Mouse (Mus musculus) adrenal gland, postnatal 4 days (tissue): ENCODE measurements around the gene Slc39a7. TPM values are rescaled to one million over a fixed set of nuclear protein-coding genes. Genes with fewer than 3 reads are reported as not detected.

ENCODE experiments used
- DNase-seq, 2 experiments: peaks; one replicate each; pipeline ENCODE4 v3.0.0; 2021 to 2022; ENCODE audit warnings: low spot score in 2 of 2, mixed read lengths in 2 of 2
- total RNA-seq, 2 experiments: library from RNA; stranded (reverse); gene quantifications; 2 replicates each; pipeline ENCODE4 v1.2.3; 2021

Slc39a7 gene
- total RNA-seq, 2 experiments from 2014 or later: 145 to 156 TPM

DNA sequence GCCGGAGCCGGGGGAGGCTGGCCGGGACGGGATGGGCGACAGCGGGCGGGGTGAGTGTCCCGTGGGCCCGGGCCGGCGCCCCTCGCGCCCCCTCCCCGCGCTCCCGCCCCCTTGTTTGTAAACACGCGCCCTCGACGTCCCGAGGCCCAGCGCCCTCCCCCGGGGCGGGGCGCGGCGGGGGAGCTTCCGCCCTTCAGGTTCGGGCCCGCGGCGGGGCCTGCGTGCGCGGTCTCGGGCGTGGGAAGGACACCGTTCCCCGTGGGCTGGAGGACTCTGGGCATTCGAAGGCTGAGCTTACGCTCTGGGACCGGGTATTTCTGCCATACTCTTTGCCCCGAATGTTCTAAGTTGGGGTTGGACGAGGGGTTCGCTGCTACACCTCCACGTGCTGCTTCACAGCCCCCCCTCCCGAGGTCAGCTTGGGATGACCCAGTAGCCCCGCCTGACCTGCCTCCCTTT is 721 bp upstream of the Slc39a7 start:
- DNase-seq: no peak

DNA sequence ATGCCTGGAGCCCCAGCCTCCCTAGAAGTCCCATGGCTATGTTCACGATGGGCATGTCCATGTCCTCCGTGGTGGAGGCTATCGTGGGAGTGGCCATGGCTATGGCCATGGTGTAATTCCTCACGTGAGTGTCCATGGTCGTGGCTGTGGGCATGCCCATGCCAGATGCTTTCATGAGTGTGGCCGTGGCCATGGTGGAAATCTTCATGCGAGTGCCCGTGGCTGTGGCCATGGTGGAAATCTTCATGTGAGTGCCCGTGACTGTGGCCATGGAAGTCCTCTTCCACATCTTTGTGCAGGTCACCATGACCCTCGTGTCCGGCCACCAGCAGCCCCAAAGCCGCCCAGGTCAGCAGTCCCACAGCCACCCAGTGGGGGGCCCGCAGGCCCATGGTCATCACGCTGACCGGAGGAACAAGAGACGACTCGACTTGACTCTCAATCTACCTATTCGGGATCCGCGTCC is 588 bp downstream of the Slc39a7 start:
- no peak for DNase-seq

DNA sequence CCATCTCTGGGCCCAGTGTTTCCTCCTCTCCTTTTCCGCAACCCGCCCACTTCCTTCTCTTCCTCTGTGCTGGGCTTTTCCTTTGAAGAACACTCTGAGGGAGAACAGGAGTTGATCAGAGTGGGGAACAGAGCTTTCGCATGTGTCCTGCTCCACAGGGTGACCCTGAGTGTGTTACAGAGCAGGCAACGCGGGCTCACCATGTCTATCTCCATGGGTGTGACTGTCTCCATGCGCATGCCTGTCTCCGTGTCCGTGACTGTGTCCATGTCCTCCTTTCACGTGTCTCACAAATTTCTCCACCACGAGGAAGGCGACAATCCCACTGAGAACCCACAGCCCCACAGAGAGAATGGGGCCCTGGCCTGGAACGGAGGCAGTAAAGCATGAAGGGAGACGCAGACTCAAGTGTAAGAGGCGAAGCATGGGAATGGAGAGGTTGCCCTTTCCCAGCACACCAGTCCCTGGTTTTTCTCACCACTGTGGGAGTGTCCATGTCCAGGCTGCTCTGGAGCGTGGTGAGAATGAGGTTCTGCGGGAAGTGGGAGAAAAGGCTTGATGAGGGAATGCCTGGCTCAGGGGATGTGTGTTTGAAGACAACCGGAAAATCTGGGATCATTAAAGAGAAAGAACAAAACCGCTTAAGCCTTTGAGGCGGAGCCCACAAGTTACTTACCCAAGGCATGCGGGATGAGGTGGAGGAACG is 1.4 kb downstream of the Slc39a7 start:
- no peak for DNase-seq

DNA sequence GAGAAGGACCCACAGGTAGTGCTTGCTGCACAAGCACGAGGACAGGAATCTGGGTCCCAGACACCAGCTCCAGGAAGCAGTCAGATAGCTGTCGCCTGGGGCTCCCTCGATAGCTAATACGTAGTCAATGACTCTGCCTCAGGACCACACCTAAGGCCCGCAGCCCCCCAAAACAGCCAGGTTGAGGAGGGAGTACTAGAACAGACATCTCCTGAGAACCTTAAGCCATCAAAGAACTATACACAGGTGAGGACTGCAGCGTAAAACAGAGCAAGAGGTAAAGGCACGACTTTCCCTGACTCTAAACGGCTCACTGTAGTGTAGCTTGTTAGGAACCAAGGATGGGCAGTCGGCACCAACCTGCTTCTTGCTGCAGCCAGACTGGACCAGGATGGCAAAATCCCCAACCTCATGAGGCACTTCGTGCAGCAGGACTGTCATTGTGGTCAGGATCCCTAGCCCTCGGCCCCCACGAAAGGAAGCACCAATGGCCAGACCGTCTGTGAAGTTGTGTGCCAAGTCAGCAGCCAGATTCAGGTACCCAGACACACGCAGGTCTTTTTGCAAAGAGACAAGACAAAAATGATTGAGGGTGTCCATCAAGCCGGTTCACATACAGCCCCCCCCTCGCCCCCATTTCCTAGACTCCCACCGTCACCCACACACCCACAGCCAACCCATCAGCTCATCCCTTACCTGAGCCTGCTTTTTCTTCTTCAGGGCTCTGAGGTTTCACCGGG is 2.2 kb downstream of the Slc39a7 start:
- DNase-seq: no peak

DNA sequence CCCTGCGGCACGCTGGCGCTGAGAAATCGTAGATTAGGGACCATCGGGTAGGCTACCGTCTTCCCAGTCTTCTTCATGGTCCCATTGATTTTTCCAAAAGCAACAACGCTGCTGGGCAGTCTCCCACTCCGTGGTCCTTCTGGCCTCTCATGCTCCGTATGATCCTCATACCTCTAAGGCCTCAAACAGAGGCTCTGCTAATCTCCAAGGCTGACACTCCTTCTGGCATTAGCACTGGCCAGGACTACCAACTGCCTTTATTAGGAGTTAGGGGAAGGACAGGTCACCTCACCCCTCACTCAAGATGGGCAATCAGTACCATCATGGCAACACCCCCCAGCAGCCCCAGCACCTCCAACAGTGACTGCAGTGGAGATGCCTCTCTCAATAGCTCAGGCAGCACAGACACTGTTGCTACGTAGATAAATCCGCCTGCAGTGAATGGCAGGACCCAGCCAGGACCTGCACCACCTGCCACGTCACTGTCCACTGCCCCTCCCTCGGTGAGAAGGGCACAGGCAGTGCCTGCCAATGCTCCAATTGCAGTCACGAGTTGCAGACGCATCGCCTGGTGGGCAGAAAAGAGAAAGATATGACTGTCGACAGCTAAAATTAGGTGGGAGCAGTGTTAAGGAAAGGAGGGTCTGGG is 2.9 kb downstream of the Slc39a7 start:
- DNase-seq: no peak

DNA sequence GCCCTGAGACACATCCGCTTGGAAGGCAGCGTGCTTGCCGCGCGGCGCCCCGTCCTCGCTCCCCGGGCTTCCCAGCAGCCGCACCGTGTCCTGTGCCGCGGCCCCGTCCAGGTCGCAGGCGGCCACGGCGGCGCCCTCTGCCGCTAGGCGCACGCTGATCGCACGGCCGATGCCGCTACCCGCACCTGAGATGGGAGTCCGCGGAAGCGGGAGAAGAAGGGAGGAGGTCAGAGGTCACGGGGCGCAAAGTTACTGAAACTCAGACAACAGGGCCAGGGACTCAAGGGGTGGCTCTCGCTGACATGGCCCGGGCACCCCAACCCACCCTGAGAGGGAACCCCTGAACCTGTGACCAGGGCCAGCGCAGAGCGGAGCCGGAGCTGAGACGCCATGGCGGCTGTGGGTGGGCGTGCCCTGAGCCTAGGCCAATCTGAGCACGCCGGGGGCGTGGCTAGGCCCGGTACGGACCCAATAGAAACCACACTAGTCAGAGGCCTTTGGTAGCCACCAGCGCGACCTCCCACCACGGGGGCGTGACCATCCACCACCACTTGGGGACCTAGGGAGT is 3.7 kb downstream of the Slc39a7 start, which contains the start of gene H2-Ke6:
H2-Ke6 (minus strand) TSS at position 405 of the 568 bp plus-strand sequence.
- peak; percentile 83 to 86 for DNase-seq

DNA sequence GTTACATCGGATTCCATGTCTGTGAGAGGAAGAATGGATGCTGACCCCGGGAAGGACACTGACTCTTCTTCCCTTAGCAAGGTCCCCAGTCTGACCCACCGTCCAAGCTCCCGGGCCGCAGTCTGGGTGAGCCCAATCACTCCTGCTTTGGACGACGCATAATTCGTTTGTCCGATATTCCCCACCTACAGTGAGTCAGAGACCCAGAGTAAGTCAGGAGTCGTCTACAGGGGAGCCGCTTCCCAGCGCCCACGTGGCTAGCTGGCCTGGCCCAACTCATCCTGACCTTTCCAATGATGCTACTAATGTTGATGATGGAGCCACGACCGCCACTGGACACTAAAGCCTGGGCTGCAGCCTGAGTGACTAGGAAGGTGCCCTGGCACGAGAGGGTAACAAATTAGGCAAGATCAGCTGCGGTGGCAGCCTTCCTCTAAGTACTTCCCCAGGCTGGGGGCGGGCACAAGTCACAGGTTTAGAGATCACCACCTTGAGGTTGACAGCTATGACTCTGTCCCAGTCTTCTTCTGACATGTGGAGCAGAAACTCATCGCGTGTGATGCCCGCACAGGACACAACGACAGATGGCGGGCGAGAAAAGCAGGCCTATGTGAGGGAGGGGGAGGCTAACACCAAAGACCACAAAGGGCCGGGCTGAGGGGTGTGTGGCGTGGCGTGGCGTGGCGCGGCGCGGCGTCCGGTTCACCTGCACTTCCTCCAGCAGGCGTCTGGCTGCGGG is 4.4 kb downstream of the Slc39a7 start:
- DNase-seq: no peak

DNA sequence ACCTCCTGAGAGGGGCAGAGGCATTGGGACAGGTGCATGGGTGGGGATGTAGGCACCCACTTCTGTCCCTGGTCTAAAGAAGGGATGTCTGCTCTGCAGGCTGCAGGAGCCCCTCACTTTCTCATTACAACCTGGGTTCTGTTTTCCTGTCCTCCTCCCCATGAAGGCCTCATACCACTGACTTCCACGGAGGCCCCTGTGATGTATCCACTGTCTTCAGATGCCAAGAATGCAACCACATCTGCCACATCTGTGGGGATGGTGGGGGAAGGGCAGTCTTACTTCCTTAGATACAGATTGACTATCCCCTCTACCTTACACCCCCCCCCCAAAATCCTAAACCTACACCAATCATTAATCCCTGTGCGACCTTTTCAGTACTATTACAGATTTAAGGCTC is 5.3 kb downstream of the Slc39a7 start:
- no peak for DNase-seq

DNA sequence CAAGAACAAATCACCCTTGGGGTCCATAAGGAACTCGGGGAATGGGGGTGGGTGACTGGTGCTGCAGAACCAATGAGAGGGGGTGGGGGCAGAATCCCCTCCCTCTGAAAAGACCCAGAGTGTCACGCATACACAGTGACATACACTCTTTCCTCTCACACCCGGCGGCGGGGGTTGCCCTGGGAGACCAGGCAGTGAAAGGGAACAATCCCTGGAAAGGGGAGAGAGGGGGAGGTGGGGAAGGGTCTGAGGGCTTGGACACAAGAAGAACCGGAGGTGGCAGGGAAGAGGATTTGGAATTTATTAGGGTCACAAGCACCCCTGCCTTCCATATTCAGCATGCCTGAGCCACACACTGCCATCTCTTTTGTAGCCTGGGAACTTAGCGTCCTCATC is 5.7 kb downstream of the Slc39a7 start:
- DNase-seq: no peak

DNA sequence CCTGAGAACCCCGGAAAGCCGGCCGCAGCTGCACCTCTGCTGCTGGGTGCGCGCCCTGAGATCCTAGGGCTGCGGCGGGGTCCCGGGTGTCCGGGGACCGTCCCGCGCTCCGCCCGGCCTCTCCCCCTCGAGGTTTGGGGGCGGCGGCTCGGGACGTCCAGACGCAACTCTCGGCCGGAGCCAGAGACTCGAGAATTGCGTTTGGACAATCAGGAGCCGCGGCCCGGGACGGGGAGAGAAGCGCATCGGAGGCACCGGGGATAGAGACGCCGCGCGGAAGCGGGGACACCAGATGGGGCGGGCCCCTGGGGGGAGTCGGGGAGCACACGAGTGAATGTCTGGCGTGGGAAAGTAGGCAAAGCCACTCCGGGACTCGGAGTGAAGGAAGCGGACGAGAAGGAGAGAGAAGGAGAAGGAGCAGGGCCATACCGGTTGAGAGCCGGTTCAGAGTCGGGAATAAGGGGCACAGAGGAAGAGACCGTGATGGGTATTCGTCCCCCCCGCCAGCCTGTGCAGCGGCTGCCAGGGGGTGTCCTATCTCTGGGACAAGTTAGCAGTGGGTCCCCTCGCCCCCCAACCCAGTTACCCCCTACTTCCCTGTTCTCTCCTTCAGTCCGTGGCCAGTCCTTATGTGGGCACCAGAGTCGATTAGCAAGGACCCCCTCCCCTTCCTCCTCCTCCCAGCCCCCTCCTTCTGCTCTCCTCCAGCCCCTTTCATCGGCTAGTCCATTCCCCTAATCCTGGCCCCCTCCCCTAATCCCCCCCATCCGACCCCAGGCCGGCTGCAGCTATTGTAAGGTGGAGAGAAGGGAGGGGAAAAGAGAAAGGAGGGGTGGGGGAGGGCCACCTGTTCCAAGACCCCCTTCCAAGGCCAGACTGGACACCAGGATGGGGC is 6.4 kb downstream of the Slc39a7 start:
- no peak for DNase-seq

DNA sequence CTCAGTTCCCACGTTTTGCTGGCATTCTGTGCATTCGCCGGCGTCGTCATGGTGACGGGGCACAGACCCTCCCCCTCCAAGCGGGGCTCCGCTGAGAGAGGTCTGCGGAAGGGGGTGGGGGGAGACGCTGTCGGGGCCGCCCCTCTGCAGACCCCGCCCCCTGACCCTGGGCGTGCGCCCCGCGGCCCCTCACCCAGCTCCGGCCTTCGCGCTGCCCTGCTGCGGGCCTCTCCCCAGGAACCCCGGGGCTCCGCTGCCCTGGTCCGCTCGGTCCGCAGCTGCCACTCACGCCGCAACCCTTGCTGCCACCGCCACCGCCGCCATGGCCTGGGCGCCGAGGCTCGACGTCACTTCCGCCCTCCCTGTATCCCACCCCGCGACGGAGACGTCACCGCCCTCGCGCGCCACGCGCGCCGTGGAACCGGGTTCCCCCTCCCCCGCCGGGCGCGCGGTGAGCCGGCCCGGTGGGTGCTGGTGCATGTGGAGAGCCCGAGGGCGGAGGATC is 7.1 kb downstream of the Slc39a7 start, which contains the start of gene Ring1:
Ring1 (minus strand) TSS at position 364 of the 505 bp plus-strand sequence.
- peak; percentile 67 to 75 for DNase-seq

DNA sequence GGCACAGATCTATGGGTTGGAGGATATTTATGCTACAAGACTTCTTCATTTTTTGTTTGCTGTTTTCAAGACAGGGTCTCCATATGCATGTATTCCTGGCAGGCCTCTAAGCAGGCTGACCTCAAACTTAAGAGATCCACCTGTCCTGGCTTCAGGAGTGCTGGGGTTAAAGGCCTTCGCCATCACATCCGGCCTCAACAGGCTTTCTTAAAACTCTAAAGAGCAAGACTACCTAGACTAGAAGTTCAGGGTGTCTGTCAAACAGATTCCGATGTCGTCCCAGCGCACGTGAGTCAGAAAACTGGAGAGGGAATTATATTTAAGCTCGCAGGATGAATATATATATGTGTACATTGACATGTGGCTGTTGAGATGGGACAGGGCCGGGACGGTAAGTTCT is 7.8 kb downstream of the Slc39a7 start:
- DNase-seq: no peak

DNA sequence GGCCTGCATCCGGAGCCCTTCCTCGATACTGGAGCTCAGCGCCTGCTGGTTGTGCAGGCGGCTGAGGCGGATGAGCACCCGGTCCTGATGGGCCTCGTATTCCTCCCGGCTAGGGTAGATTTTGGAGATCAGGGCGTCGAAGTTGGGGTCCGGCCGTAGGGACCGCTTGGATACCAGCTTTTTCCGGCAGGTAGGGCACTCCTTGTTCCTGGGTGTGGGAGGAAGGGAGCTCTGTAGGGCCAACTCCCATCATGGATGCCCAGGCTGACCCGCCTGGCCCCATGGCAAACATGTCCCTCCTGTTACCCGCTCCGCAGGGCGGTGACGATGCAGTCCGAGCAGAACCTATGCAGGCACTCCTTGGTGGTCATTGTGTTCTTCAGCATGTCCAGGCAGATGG is 8.5 kb downstream of the Slc39a7 start:
- no peak for DNase-seq

DNA sequence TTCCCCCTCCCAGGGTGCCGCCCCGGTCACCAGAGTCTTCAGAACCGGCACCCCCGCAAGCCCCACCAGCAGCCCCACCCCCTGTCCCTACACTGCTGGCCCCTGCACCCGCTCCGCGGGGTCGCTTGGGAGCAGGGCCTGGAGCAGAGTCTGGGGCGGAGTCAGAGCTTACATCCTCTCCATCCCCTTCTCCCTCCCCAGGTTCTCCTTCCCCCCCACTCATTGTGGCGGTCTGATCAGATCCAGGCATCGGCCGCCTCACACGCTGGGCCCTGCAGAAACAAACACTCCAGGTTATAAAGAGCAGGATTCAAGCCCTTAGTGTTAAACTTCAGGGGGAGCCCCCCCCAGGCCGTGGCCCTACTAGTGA is 9.1 kb downstream of the Slc39a7 start:
- no peak for DNase-seq

DNA sequence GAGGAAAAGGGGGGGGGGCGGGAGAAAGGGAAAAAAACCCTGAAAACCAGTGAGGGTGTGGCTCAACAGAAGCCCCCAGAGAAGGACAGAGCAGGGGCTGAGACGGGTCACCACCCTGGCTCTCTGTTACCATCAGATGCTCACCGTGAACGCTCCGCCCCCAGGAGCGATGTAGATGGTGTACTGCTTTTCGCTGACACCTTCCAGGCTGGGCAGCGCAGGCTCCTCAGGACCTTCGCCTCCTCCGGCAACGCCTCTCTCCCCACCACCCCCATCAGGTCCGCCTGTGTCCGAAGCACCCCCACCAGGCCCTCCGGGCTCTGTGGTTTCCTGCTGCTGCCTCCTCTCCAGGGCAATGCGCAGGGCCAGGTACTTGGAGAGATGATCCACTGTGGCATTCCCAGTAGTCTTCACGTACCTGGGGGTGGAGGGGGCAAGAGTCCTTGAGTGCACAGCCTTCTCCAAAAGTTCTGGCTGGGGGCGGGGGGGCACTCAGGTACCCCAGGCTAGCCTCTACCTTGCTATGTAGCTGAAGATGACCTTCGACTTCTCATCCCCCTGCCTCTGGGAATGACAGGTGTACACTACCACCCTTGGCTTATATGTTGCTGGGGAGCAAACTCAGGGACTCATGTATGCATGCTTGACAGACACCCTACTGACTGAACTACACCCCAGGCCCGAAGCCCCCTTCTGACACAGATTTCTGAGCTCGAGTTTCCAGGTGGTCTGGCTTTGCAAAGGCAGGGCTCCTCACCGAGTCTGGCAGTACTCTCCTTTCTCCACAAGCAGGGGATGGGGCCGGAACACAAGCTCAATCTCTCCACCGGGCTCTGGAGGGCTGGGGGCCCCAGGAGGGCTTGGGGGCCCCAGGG is 9.7 kb downstream of the Slc39a7 start:
- DNase-seq: no peak

DNA sequence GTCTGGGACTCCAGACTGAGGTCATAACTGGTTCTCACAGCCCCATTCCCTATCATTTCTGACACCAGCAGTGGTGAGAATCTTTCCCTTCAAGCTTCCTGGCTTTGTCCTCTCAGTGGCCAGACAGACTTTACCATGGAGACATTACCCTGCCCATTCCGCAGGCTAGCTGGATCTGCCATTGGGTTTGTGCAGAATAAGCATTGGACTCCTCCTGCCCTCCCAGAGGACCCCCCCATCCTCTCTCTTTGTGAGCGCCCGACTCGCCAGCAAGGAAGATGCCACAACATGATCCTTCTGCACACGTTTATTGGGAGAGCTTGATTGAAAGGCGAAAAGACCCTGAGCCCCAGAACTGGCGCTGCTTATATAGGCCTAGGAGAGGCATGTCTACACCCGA is 18.0 kb downstream of the Slc39a7 start:
- DNase-seq: no peak

DNA sequence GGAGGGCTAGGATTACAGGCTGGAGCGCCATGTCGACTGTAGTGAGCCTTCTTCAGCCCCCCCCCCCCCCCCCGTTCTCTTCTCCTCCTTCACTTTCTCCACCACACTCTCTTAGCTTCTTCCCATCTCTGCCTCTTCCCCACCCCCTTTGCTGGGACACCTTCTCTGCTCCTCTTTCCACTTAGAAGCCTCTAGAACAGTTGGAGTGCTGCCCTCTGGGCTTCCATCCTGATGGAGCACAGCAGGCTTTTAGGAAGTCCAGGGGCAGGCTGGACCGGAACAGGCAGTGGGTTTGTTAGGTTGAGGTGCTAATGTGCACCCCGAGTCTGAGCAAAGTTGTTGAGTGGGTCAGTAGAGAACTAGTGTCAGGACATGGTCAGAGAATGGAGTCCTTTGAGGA is 21.3 kb downstream of the Slc39a7 start:
- no peak for DNase-seq

DNA sequence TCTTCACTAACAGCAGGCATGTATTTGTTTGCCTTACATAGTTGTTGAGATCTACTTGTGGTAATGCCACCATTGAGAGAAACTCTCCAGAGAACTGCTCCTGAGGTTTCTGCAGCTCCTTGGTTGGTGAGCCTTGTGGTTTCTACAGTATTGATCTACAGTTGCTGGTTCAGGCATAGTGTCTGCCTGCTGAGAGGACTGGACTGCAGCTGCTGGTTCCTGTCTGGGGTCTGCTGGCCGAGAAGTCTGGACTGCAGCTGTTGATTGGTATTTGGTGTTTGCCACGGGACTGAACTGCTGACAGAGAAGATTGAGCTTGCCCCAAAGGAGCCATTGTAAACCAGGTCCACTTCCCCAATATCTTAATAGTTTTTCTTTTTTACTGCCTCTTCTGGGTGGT is 24.9 kb downstream of the Slc39a7 start:
- no peak for DNase-seq

DNA sequence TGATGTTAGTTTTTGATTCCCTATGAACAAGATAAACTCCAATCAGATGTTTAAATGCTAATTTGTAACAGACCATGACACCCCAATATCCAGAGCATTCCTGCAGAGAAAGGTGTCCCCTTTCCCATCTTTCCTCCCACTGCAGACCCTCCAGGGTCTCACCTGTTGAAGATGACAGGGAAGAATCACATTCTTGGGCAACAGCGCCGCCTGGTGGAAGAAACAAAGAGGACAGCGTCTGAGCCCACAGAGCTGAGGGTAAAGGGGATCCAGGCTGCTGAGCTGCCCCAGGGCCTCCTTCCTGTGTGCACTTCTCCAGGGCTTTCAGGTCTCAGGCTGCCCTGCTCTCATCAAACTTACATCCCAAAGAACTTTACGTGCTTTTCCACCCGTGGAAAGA is 28.1 kb downstream of the Slc39a7 start:
- DNase-seq: no peak
